Mouse (Mus musculus): ENCODE measurements around the gene Acad8. TPM values are rescaled to one million over a fixed set of nuclear protein-coding genes. Genes with fewer than 3 reads are reported as not detected.

The Acad8 gene
- polyA plus RNA-seq, 2 experiments from 2014 or later = 30.3 to 40.8 TPM

GRCm38 (mm10) chr9:26978776-26979175 lies 20.6 kb downstream of the Acad8 start:
- no peak for ATAC-seq

GRCm38 (mm10) chr9:26977754-26978153 lies 21.6 kb downstream of the Acad8 start:
- ATAC-seq = no peak

- no peak for ATAC-seq
Measured at GRCm38 (mm10) chr9:26947790-26948189, 51.6 kb downstream of the Acad8 start.

- no peak for ATAC-seq
Measured at GRCm38 (mm10) chr9:26924146-26924545, 75.2 kb downstream of the Acad8 start.

Other genes with a start within 250 kb of the Acad8 start
- not detected for gene Glb1l2, start 193.1 kb downstream of the Acad8 start, polyA plus RNA-seq (2017; shearing (Covaris generic))
- gene Glb1l3, start 138.7 kb downstream of the Acad8 start, polyA plus RNA-seq (2017; shearing (Covaris generic)) = not detected
- under 1 TPM in 1 of 2 experiments, not detected in 1; 0.38 TPM for gene Gm1110, start 76.5 kb downstream of the Acad8 start, polyA plus RNA-seq (2017; shearing (Covaris generic))
- 10 to 100 TPM; 72.1 to 72.7 TPM for gene Thyn1, start 144 bp upstream of the Acad8 start, polyA plus RNA-seq (2017; shearing (Covaris generic))
- gene Vps26b, start 30.5 kb upstream of the Acad8 start, polyA plus RNA-seq (2017; shearing (Covaris generic)) = 10 to 100 TPM in 1 of 2 experiments, 1 to 10 TPM in 1; 7.3 to 12.9 TPM
- 10 to 100 TPM; 24.6 to 32.4 TPM for gene Ncapd3, start 30.6 kb upstream of the Acad8 start, polyA plus RNA-seq (2017; shearing (Covaris generic))
- gene Jam3, start 155.9 kb upstream of the Acad8 start, polyA plus RNA-seq (2017; shearing (Covaris generic)) = under 1 TPM; 0.32 to 0.39 TPM